Mouse (Mus musculus) layer of hippocampus, adult 9-10 months (tissue): ENCODE results near the gene Vgf.

Experiments
- DNase-seq: peaks from one replicate; pipeline ENCODE4 v3.0.0; 2022; ENCODE audit warnings: low spot score

Gene Vgf

GRCm38 (mm10) chr5:137030416-137030810 is 4.2 kb downstream of the Vgf start:
- no peak for DNase-seq

- no peak for DNase-seq
These were observed 5.2 kb downstream of the Vgf start for GRCm38 (mm10) chr5:137031076-137032032.

GRCm38 (mm10) chr5:137032033-137032421 is 5.8 kb downstream of the Vgf start:
- DNase-seq, result no peak

- no peak for DNase-seq
These were observed 6.5 kb downstream of the Vgf start for GRCm38 (mm10) chr5:137032641-137033074.

GRCm38 (mm10) chr5:137036211-137036610 is 10.0 kb downstream of the Vgf start:
- no peak for DNase-seq

GRCm38 (mm10) chr5:137039453-137039852 is 13.3 kb downstream of the Vgf start:
- no peak for DNase-seq

GRCm38 (mm10) chr5:137041442-137041841 is 15.2 kb downstream of the Vgf start:
- no peak for DNase-seq

GRCm38 (mm10) chr5:137043997-137044396 is 17.8 kb downstream of the Vgf start:
- no peak for DNase-seq

GRCm38 (mm10) chr5:137045402-137046323 is 19.5 kb downstream of the Vgf start, which contains the start of gene Ap1s1:
Ap1s1 (minus strand) TSS chr5:137046135.
- peak; percentile 93 for DNase-seq

- DNase-seq, result no peak
These were observed 20.1 kb downstream of the Vgf start for GRCm38 (mm10) chr5:137046324-137046718.

- DNase-seq, result no peak
These were observed 20.8 kb downstream of the Vgf start for GRCm38 (mm10) chr5:137046991-137047390.

- DNase-seq, result no peak
These were observed 24.9 kb downstream of the Vgf start for GRCm38 (mm10) chr5:137051125-137051524.

GRCm38 (mm10) chr5:137051914-137052505 is 25.8 kb downstream of the Vgf start:
- no peak for DNase-seq

GRCm38 (mm10) chr5:137054299-137054698 is 28.1 kb downstream of the Vgf start:
- DNase-seq, result no peak

GRCm38 (mm10) chr5:137054873-137055272 is 28.7 kb downstream of the Vgf start:
- DNase-seq, result no peak

- peak; percentile 17 for DNase-seq
These were observed 35.8 kb downstream of the Vgf start for GRCm38 (mm10) chr5:137061809-137062481.

GRCm38 (mm10) chr5:137062601-137063000 is 36.4 kb downstream of the Vgf start:
- no peak for DNase-seq

- no peak for DNase-seq
These were observed 39.3 kb downstream of the Vgf start for GRCm38 (mm10) chr5:137065454-137065853.

GRCm38 (mm10) chr5:137065923-137066322 is 39.7 kb downstream of the Vgf start:
- no peak for DNase-seq

GRCm38 (mm10) chr5:137068711-137069110 is 42.5 kb downstream of the Vgf start:
- no peak for DNase-seq

- no peak for DNase-seq
These were observed 44.9 kb downstream of the Vgf start for GRCm38 (mm10) chr5:137070881-137071605.
